Mouse (Mus musculus) heart, adult 2 months (tissue): Measurements from ENCODE around the gene Sdhaf1.

Source experiments
- CTCF ChIP-seq: fragments of 200-600 bp; IDR thresholded peaks from 2 replicates; pipeline ENCODE4 v1.8.1; 2022; ENCODE audit warnings: antibody characterized with exemption, mild to moderate bottlenecking, moderate library complexity
- EP300 ChIP-seq: fragments of 200-500 bp; IDR thresholded peaks from 2 replicates; pipeline ENCODE4 v1.6.1; 2011; ENCODE audit warnings: low read depth, low read length, control low read depth; ENCODE audit not compliant: insufficient read depth
- POLR2A ChIP-seq: fragments of 200-500 bp; IDR thresholded peaks from 2 replicates; pipeline ENCODE4 v1.6.1; 2011; ENCODE audit warnings: mild to moderate bottlenecking, low read depth, low read length, control low read depth; ENCODE audit not compliant: insufficient read depth

DNA sequence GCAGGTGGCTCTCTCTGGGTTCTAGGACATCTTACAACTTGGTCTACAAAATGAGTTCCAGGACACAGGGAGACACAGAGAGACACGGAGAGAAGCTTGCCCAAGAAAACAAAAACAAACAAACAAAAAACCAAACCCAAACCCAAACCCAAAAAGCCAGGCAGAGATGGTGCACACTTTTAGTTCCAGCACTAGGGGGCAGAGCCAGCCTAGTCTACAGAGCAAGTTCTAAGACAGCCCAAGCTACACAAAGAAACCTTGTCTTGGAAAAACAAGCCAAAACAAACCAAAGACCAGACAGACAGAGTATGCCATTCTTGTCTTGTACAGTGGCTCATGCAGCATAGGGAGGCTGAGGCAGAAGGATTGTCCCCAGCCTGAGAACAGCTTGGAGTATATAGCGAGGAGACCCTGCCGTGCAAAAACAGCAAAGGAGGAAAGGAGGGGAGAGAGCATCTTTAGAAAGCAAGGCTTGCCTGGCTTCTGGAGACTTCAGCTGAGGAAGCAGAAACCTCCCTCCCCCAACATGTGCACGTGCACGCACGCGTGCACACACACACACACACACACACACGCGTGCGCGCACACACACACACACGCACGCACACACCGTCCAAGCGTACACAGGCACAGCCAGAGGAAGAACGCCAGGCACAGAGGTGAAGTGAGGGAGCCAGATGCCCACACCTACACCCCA is 17.5 kb downstream of the Sdhaf1 start:
- TF ChIP-seq POLR2A (no peak), EP300 (no peak), CTCF (peak; percentile 54)
